Mouse (Mus musculus): ENCODE data around the gene Mapk8ip1. TPM values are rescaled to one million over a fixed set of nuclear protein-coding genes. Genes with fewer than 3 reads are reported as not detected.

Gene Mapk8ip1
- total RNA-seq, 1 experiment from 2014 or later, result 30.8 TPM

Small RNA genes within 50 kb of the gene (microRNA-seq; reads per million reads assigned to microRNA genes)
- 0 reads per million in 2 experiments for gene Mir7000

Other genes starting within 250 kb of the Mapk8ip1 start
- 169 and 237 TPM in 2 replicates for gene Pex16, start 26.6 kb downstream of the Mapk8ip1 start, total RNA-seq (2021)
- 2.8 and 4.1 TPM in 2 replicates for gene Large2, start 26.4 kb downstream of the Mapk8ip1 start, total RNA-seq (2021)
- 18.7 and 19.1 TPM in 2 replicates for gene 1700029I15Rik, start 18.7 kb downstream of the Mapk8ip1 start, total RNA-seq (2021)
- 35.5 and 44.7 TPM in 2 replicates for gene Cry2, start 32.8 kb upstream of the Mapk8ip1 start, total RNA-seq (2021)
- gene Slc35c1, start 59.3 kb upstream of the Mapk8ip1 start, total RNA-seq (2021), result 24.0 and 28.2 TPM in 2 replicates
- 12.8 and 13.5 TPM in 2 replicates for gene Chst1, start 198.4 kb upstream of the Mapk8ip1 start, total RNA-seq (2021)